Mouse (Mus musculus) lung, adult 2 months (tissue): ENCODE results near the gene Fscn3. TPM values are rescaled to one million over a fixed set of nuclear protein-coding genes. Genes with fewer than 3 reads are reported as not detected.
A peak's percentile ranks its signal among the peaks of the same experiment; 100 is the strongest.

Experiments used
- DNase-seq: peaks from one replicate; pipeline ENCODE4 v3.0.0; 2022
- H3K4me1 ChIP-seq: fragments of 200-500 bp; 2 replicates; pipeline ENCODE4 v1.6.1; 2011; ENCODE audit warnings: low read length; ENCODE audit not compliant: control insufficient read depth, insufficient read depth
- H3K4me3 ChIP-seq: fragments of 200-500 bp; replicated peaks from 2 replicates; pipeline ENCODE3; 2011; ENCODE audit warnings: low read depth, mild to moderate bottlenecking, control low read depth, low read length; ENCODE audit errors: extremely low read depth
- CTCF ChIP-seq: fragments of 200-500 bp; IDR thresholded peaks from 2 replicates; pipeline ENCODE4 v1.5.1; 2011; ENCODE audit warnings: mild to moderate bottlenecking, low read length, control low read depth; ENCODE audit not compliant: insufficient read depth
- POLR2A ChIP-seq: fragments of 200-500 bp; IDR thresholded peaks from 2 replicates; pipeline ENCODE4 v1.6.1; 2011; ENCODE audit warnings: low read depth, mild to moderate bottlenecking, control low read depth, low read length, borderline replicate concordance; ENCODE audit errors: extremely low read depth
- WGBS: fragments of 180-500 bp; shearing (Covaris S2); methylation state at CpG from one replicate; pipeline ENCODE4 v1.1.7; 2018; 5-methylcytosine and 5-hydroxymethylcytosine counted together
- polyA plus RNA-seq: library from polyadenylated mRNA; depleted of rRNA; stranded (reverse); fragments of >200 nt; gene quantifications from 2 replicates; pipeline ENCODE4 v1.2.3, GENCODE M21; 2012; rRNA removed

The Fscn3 gene
- 0.09 TPM in 1 of 2 replicates, not detected in the other for polyA plus RNA-seq

DNA sequence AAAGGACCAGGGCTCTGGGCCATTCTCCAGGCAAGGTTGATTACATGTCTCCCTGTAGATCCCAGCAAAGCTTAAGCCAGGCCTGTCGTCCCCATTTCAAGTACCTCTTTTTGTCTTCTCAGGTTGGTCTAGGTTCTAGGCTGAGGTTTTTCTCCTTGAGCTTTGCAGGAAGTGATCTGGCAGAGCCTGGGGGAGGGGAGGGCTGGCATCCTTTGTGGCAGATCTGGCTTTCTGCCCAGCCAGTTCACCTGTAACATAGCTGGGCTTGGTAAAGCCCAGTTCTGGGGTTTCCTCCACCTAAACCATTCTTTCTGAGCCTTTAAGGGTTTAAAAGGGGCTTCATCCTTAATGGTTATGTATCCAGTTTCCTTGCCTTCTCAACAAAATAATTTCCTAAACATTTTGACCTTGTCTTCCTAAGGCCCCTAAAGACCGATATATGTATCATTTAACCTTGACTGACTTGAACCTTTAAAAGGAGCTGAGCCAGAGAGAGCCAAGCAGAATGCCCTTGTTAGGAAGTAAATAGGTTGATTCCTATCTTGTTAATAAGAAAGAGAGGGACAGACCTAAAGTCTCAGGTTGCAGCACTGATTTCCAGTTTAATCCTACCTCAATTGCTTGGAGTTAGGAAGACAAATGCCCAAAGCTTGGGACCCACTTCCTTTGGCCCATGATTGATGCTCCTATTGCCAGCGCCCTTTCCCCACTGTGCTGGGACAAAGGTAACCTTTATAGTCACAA is at the start of gene Fscn3:
Fscn3 (plus strand) TSS at position 694 of the 744 bp plus-strand sequence.
- 66% methylated on average over 3 of the region's 3 CpGs for WGBS

DNA sequence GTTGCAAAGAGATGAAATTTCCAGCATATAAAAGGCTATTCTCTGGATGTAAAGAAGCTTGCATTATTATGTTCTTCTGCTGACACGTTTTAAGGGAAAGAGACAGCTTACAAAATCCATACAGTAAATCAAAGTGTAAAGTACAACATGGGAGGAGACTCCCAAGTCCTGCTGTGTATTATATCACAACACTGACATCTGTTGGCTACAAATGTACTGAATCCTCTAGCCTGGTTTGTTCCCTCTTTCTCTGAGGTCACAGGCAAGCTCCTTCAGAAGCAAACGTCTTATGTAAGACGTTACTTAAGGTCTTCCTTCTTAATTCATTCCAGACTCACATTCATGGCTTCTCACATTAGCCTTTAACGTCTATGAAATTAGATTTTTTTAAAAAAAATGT is 45.6 kb upstream of the Fscn3 start:
- no peak overlapping the region for H3K4me3 ChIP-seq
- TF ChIP-seq POLR2A (no peak), CTCF (no peak)
- DNase-seq = no peak
- no peaks in the 10 kb centered on the region for H3K4me1 ChIP-seq
- WGBS = 41% methylated on average over 4 of the region's 4 CpGs

More for the DNA sequence above, at the start of gene Fscn3:
- TF ChIP-seq POLR2A (no peak), CTCF (no peak)
- peak; percentile 11 for DNase-seq
- Histone ChIP-seq H3K4me1 (peaks cover 4% of the 10 kb centered on the region; the same call in 1 of the 2 replicates), H3K4me3 (no peak within 1 kb of the TSS)

DNA sequence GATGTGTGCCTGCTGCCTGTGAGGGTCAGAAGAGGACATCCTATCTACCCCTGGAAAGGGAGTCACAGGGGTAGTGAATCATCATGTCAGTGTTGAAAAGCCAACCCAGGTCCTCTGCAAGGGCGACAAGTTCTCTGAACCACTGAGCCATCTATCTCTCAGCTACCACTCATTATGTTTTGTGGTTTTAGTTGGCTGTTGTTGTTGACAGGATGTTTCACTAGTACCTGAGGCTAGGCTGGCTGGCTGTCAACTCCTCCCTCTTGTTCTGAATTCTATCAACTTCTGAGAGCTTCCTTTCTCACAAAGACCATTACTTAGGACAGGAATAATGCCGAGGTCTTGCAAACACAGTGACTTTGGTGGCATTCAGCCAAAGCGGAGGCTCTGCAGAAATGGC is 42.4 kb upstream of the Fscn3 start:
- DNase-seq = no peak
- Histone ChIP-seq H3K4me3 (no peak overlapping the region), H3K4me1 (no peaks in the 10 kb centered on the region)
- TF ChIP-seq POLR2A = no peak
- TF ChIP-seq CTCF = no peak
- WGBS = 68% methylated on average over 3 of the region's 3 CpGs

DNA sequence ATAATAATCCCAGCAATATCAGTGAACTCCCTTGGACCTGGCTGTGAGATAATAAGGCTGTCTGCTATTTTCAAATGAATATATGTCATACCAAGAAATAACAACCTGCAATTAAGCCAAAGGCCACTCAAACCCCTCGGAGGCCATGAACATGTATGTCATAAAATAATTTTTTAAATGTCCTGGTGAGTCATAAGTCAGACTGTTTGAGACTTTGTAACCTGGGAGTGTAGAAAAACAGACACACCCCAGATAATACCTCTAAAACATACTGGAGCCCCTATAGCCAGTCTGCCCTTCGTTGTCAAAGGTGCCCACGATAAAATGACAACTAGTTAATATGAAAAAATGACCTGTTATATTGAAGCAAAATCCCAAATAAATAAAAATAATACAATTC is 38.6 kb upstream of the Fscn3 start:
- TF ChIP-seq CTCF = no peak
- TF ChIP-seq POLR2A = no peak
- Histone ChIP-seq H3K4me1 (no peaks in the 10 kb centered on the region), H3K4me3 (no peak overlapping the region)
- no peak for DNase-seq
- WGBS = 78% methylated on average over 3 of the region's 3 CpGs

DNA sequence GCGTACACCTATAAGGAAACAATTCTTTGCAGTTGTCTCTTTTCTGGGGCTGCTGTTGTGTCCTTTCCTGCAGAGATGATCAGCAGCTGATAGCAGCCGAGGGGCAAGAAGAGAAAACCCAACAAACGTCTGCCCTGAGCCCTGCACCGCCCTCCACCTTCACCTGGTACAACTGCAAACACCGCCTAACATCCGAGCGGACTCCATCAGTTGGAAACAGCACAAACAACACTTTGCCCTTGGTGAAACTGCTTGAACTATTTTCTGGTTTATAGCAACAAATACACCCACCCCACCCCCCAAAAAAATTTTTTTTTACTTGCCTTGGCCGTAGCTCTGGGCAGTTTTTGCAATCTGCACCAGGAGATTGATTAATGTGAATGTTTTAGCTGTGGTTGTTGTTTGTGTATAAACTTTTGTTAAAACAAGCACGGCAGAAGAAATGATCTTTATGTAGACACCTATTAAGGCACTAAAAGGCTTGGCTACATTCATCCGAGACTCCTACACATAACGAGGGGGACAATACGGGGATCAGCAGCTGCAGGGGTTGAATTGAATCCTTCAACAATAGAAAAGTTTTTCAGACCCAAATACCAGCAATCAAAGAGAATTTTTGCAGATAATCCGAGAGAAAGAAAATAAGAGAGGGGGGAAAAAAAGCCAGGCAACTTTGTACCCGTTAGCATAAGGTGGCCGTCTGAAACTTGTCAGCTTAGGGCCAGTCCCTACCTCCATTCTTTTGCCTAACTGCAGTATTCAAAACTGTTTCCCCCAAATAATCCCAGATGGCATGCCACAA is 31.3 kb upstream of the Fscn3 start:
- Histone ChIP-seq H3K4me3 (no peak overlapping the region), H3K4me1 (no peaks in the 10 kb centered on the region; the same call in 1 of the 2 replicates)
- no peak for DNase-seq
- TF ChIP-seq CTCF = no peak
- WGBS = 48% methylated on average over 15 of the region's 15 CpGs

DNA sequence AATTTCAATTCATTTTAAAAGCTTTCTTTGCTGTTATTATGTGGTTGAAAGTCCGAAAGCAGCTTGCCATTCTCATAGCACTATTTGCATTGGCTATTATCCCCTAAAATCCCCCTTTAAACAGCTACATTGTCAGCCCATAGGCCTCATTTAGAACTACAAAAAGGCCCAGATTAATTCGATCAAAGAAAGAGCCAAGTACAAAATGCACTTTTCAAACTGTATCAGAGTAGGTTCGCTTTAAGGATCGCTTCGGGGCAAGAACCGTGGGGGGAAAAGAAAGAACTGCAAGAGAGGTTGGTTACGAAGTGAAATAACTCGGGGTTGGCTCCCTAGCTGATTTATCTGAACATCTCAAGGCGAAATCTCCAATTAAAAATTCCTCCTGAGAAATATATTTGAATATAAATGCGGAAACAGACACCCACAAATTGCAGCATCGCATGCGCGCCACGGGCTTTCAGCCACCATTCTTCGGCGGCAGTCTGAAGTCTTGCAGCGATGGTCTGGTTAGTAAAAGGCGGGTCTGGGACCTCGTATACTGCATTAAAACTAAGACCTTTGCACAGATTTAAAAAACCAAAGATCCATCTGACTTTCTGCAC is 30.6 kb upstream of the Fscn3 start:
- no peaks in the 10 kb centered on the region; the same call in 1 of the 2 replicates for H3K4me1 ChIP-seq
- 5% methylated on average over 19 of the region's 19 CpGs for WGBS
- TF ChIP-seq POLR2A (no peak), CTCF (no peak)
- H3K4me3 ChIP-seq = no peak overlapping the region
- no peak for DNase-seq

DNA sequence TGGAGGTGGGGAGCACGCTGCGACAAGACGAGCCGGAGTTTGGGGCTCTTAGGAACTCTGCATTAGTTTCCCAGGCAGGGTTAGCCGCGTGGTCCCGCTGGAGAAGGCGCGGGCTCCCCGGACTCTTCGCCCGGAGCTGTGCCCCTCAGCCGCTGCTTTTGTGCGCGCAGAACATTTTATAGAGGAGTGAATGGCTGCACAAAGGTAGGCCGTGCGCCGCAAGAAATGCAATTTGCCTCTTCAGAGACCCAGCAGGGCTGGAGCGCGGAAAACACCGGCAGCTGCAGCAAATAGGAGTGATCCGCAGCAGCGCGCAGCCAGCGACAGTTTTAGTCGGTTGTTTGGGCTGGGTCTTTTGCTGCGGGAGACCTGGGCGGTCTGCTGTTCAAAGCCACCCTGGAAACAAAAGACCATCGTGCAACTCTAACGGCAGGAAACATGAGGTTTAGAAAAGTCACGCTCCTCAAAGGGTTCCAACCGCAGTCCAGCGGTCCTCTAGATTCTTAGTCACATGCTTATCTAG is 29.8 kb upstream of the Fscn3 start, which contains the start of gene Zfp800:
Zfp800 (minus strand) TSS at position 325 of the 523 bp plus-strand sequence.
- WGBS = 2% methylated on average over 33 of the region's 33 CpGs
- Histone ChIP-seq H3K4me1 (no peaks in the 10 kb centered on the region; the same call in 1 of the 2 replicates), H3K4me3 (peak within 1 kb of the TSS; percentile 41)
- no peak for TF ChIP-seq CTCF
- no peak for TF ChIP-seq POLR2A
- DNase-seq = no peak

DNA sequence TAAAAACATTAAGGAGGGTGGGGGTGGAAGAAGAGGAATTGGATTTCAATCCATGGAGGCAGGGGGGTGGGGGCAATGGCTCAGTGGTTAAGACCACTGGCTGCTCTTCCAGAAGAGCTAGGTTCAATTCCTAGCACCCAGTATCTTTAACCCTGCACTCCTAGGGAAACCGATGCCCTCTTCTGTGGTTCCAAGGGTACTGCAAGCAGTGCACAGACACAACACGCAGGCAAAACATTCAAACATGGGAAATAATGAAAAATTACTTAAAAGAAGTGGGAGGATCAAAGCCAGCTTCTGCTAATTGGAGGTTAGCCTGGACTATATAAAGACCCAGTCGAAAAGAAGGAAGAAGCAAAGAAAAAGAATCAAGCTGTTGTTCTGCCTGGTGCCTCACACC is 28.9 kb upstream of the Fscn3 start:
- no peaks in the 10 kb centered on the region; the same call in 1 of the 2 replicates for H3K4me1 ChIP-seq
- WGBS = 84% methylated on average over 3 of the region's 3 CpGs
- H3K4me3 ChIP-seq = no peak overlapping the region
- TF ChIP-seq POLR2A (no peak), CTCF (no peak)
- no peak for DNase-seq

DNA sequence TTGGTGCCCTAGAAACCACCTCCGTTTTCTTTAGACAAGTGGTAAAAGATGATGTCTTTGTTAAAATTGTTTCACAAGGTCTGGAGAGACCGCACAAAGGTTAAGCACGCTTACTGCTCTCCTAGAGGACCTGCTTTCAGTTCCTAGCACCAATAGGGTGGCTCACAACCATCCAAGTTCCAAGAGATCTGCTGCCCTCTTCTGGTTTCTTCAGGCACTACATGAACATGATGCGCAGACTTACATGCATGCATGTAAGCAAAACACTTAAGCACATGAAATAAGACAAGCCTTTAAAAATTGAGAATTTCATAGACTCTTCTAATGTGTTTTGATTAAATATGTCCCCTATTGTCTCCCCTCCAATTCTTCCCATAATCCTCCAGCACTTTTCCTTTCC is 27.8 kb upstream of the Fscn3 start:
- no peak for TF ChIP-seq CTCF
- no peak for TF ChIP-seq POLR2A
- Histone ChIP-seq H3K4me3 (no peak overlapping the region), H3K4me1 (no peaks in the 10 kb centered on the region; the same call in 1 of the 2 replicates)
- 91% methylated on average over 4 of the region's 4 CpGs for WGBS
- no peak for DNase-seq

DNA sequence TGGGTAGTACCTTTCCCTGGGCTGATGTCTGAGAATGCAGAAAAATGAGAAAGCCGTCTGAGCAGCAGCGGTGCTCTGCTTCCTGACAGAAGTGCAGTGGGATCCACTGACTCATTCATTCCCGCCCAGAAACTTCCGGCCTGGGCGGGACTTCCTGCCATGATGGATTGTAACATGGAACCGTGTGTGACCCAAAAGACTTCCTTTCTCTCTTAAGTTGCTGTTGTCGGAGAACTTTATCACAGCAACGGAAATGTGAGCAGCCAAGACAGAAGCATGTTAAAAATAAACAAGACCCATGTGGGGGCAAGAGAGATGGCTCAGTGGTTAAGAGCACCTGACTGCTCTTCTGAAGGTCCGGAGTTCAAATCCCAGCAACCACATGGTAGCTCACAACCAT is 17.5 kb upstream of the Fscn3 start:
- TF ChIP-seq CTCF (no peak), POLR2A (no peak)
- H3K4me1 ChIP-seq = no peaks in the 10 kb centered on the region
- 43% methylated on average over 9 of the region's 9 CpGs for WGBS
- H3K4me3 ChIP-seq = no peak overlapping the region
- DNase-seq = no peak
